Mouse (Mus musculus) CH12F3 (cell line): ENCODE measurements around the gene Entpd7.

Experiments
- in situ Hi-C: fragments of 300-500 bp; cut with MboI; formaldehyde crosslinking; loops from 2 replicates; pipeline ENCODE4 v1.14.3; 2020; ENCODE audit warnings: low sequenced_read_pairs

Gene Entpd7

GRCm38 (mm10) chr19:43689419-43690246, at the start of gene Entpd7:
TSS of gene Entpd7 (plus strand) at chr19:43689672.
- in situ Hi-C loops, result no loop called here

- in situ Hi-C loops, result no loop called here
Measured at GRCm38 (mm10) chr19:43641833-43642232, 47.6 kb upstream of the Entpd7 start.

GRCm38 (mm10) chr19:43642843-43643242, 46.6 kb upstream of the Entpd7 start:
- in situ Hi-C loops, result no loop called here

- in situ Hi-C loops, result no loop called here
Measured at GRCm38 (mm10) chr19:43645508-43645907, 44.0 kb upstream of the Entpd7 start.

- in situ Hi-C loops, result no loop called here
Measured at GRCm38 (mm10) chr19:43646852-43647251, 42.6 kb upstream of the Entpd7 start.

GRCm38 (mm10) chr19:43647261-43647660, 42.2 kb upstream of the Entpd7 start:
- in situ Hi-C loops, result no loop called here

- in situ Hi-C loops, result no loop called here
Measured at GRCm38 (mm10) chr19:43648343-43648742, 41.1 kb upstream of the Entpd7 start.

- in situ Hi-C loops, result no loop called here
Measured at GRCm38 (mm10) chr19:43651241-43651785, 38.2 kb upstream of the Entpd7 start.

- in situ Hi-C loops, result no loop called here
Measured at GRCm38 (mm10) chr19:43655735-43656492, 33.6 kb upstream of the Entpd7 start.

- in situ Hi-C loops, result no loop called here
Measured at GRCm38 (mm10) chr19:43659632-43660031, 29.8 kb upstream of the Entpd7 start.

- in situ Hi-C loops, result no loop called here
Measured at GRCm38 (mm10) chr19:43660774-43661173, 28.7 kb upstream of the Entpd7 start.

- in situ Hi-C loops, result no loop called here
Measured at GRCm38 (mm10) chr19:43662176-43662967, 27.1 kb upstream of the Entpd7 start.

- in situ Hi-C loops, result no loop called here
Measured at GRCm38 (mm10) chr19:43663471-43663870, 26.0 kb upstream of the Entpd7 start.

GRCm38 (mm10) chr19:43665441-43666048, 23.9 kb upstream of the Entpd7 start:
- in situ Hi-C loops, result no loop called here

GRCm38 (mm10) chr19:43666661-43667429, 22.6 kb upstream of the Entpd7 start:
- in situ Hi-C loops, result no loop called here

- in situ Hi-C loops, result no loop called here
Measured at GRCm38 (mm10) chr19:43667430-43667809, 22.1 kb upstream of the Entpd7 start.

GRCm38 (mm10) chr19:43669136-43669759, 20.2 kb upstream of the Entpd7 start:
- in situ Hi-C loops, result no loop called here

GRCm38 (mm10) chr19:43671054-43671453, 18.4 kb upstream of the Entpd7 start:
- in situ Hi-C loops, result no loop called here
